Mouse (Mus musculus) bone marrow macrophage, adult 2 months (primary cell): ENCODE measurements around the gene Parpbp.

Experiments used
- CTCF ChIP-seq: IDR thresholded peaks from 2 replicates; pipeline ENCODE4 v1.5.1; 2012; ENCODE audit warnings: low read depth, mild to moderate bottlenecking, low read length, moderate library complexity
- POLR2A ChIP-seq: IDR thresholded peaks from 2 replicates; pipeline ENCODE4 v1.6.1; 2012; ENCODE audit warnings: mild to moderate bottlenecking, low read depth, low read length, borderline replicate concordance

- TF ChIP-seq POLR2A (no peak), CTCF (no peak)
These were observed at the start of gene Parpbp, which contains the start of gene Nup37 for GRCm38 (mm10) chr10:88146707-88147477.
